Mouse (Mus musculus) stomach, postnatal 0 days (tissue): Measurements from ENCODE around the gene Rbp3.

ENCODE experiments used
- CTCF ChIP-seq: IDR thresholded peaks from 2 replicates; pipeline ENCODE4 v1.5.1; 2016; ENCODE audit warnings: antibody characterized with exemption, low read depth, mild to moderate bottlenecking, moderate library complexity
- EP300 ChIP-seq: optimal IDR thresholded peaks from 2 replicates; pipeline ENCODE3; 2016; ENCODE audit warnings: antibody characterized with exemption

- TF ChIP-seq CTCF (no peak), EP300 (no peak)
Observed at GRCm38 (mm10) chr14:33931853-33932252, 21.9 kb upstream of the Rbp3 start.
